Mouse (Mus musculus) liver, adult 2 months (tissue): ENCODE measurements around the gene Ntf5.

Experiments used
- CTCF ChIP-seq: fragments of 200-500 bp; IDR thresholded peaks from 2 replicates; pipeline ENCODE4 v1.5.1; 2011; ENCODE audit warnings: low read depth, low read length, control low read depth
- POLR2A ChIP-seq: fragments of 200-500 bp; IDR thresholded peaks from 2 replicates; pipeline ENCODE4 v1.6.1; 2011; ENCODE audit warnings: low read length, control low read depth; ENCODE audit not compliant: insufficient read depth; ENCODE audit errors: extremely low read depth

DNA sequence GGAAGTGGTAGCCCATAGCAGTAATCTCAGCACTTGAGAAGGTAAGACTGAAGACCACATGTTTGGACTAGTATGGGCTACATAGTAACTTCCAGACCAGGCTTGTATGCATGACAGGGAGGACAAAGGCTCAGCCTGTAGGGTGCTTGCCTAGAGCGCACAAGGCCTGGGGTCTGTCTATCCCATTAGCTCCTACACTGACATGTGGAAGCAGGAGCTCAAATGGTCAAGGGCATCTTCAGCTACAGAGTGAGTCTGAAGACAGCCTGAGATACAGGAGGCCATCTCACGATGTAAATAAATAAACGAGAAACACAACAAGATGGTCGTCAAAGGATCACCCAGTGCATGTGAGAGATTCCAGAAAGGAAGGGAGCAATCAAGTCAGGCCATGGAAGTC lies 48.8 kb downstream of the Ntf5 start:
- TF ChIP-seq POLR2A (no peak), CTCF (no peak)
